Mouse (Mus musculus) forebrain, embryonic 14.5 days (tissue): ENCODE measurements around the gene Cyp1b1. TPM values are rescaled to one million over a fixed set of nuclear protein-coding genes. Genes with fewer than 3 reads are reported as not detected.

Experiments
- ATAC-seq: fragments of 200-750 bp; cut with Nextera tagmentation; 2 replicates; pipeline ENCODE4 v1.8.0; 2017; ENCODE audit warnings: mild to moderate bottlenecking, moderate library complexity
- DNase-seq: peaks from one replicate; pipeline ENCODE4 v3.0.0-alpha.2; 2015; ENCODE audit warnings: low spot score
- H3K27ac ChIP-seq: fragments of 300-500 bp; sonication (generic); 2 replicates; pipeline ENCODE4 v1.5.1; 2014; ENCODE audit warnings: low read depth, mild to moderate bottlenecking, control low read depth, low read length, moderate library complexity
- H3K27me3 ChIP-seq: fragments of 300-500 bp; sonication (generic); replicated peaks from 2 replicates; pipeline ENCODE4 v1.6.1; 2014; ENCODE audit warnings: low read length, control low read depth, mixed read lengths; ENCODE audit not compliant: control insufficient read depth, insufficient read depth
- H3K36me3 ChIP-seq: fragments of 300-500 bp; sonication (generic); 2 replicates; pipeline ENCODE4 v1.6.1; 2014; ENCODE audit warnings: low read length, control low read depth; ENCODE audit not compliant: control insufficient read depth, insufficient read depth
- H3K4me1 ChIP-seq: fragments of 300-500 bp; sonication (generic); 2 replicates; pipeline ENCODE4 v1.6.1; 2014; ENCODE audit warnings: antibody characterized with exemption, low read length, control low read depth; ENCODE audit not compliant: control insufficient read depth, insufficient read depth
- H3K4me2 ChIP-seq: fragments of 300-500 bp; sonication (generic); 2 replicates; pipeline ENCODE4 v1.6.1; 2014; ENCODE audit warnings: mild to moderate bottlenecking, control low read depth, low read length
- H3K4me3 ChIP-seq: fragments of 300-500 bp; sonication (generic); 2 replicates; pipeline ENCODE4 v1.5.1; 2014; ENCODE audit warnings: low read depth, low read length, control low read depth
- H3K9ac ChIP-seq: fragments of 300-500 bp; sonication (generic); 2 replicates; pipeline ENCODE4 v1.6.1; 2014; ENCODE audit warnings: mild to moderate bottlenecking, low read length, control low read depth, moderate library complexity
- H3K9me3 ChIP-seq: fragments of 300-500 bp; sonication (generic); replicated peaks from 2 replicates; pipeline ENCODE4 v1.6.1; 2016; ENCODE audit warnings: low read length, control low read depth, mixed read lengths; ENCODE audit not compliant: control insufficient read depth
- WGBS: fragments of 180-500 bp; shearing (Covaris S2); extraction: QIAGEN DNeasy Blood & Tissue Kit; methylation state at CpG from one replicate; pipeline ENCODE4 v1.1.7; 2014; 5-methylcytosine and 5-hydroxymethylcytosine counted together
- polyA plus RNA-seq: library from polyadenylated mRNA; unstranded; fragments of >200 nt; fragmentation: Nextera tagmentation; extraction: Ambion mirVana; gene quantifications from 2 replicates; pipeline ENCODE4 v1.2.1, GENCODE M21; 2014

The Cyp1b1 gene
- polyA plus RNA-seq: 5.1 and 6.9 TPM in 2 replicates

DNA sequence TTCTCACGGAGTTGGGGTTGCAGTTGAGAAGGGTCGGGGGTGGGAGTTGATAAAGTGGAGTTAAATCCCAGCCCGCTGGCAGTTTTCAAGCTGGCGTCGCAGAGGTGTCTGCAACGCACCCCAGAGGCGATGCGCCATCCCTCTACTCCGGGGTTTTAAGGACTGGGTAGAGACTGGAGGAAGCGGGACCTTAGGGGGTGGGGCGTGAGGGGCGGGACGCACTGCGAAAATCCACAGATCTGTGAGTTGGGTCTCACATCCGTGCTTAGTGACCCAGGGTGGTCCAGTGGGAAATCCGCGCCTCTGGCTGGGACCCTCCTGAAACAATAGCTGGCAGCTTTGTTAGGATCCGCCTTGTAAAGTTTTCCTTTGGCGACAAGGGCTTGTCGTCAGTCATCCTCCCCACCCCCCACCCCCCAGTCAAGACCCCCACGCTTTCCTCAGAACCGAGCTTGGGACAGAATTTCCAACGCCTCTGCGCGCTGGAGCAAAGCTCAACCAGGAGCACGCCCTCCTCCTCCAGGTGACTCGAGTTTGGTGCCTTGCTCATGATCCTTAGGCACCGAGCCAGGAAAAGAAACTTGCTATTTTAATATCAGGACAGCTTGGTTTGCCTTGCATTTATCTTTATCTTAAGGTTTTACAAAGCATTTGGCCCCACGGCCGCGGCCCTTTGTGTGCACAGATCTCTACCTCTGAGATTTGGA is at the start of gene Cyp1b1:
Gene Cyp1b1, minus strand, starts transcription at position 131 of the 707 bp plus-strand sequence.
- H3K4me1 ChIP-seq: peaks cover 20% of the 10 kb centered on the region
- ATAC-seq: peak; percentile 36
- H3K36me3 ChIP-seq: no peaks in the 10 kb centered on the region
- H3K9me3 ChIP-seq: no peaks in the 10 kb centered on the region
- no peak within 1 kb of the TSS for H3K27ac ChIP-seq
- H3K4me3 ChIP-seq: peak within 1 kb of the TSS; percentile 41
- WGBS: under 1% methylated on average over 31 of the region's 31 CpGs
- peak; percentile 34 for DNase-seq
- peak within 1 kb of the TSS; percentile 87 for H3K4me2 ChIP-seq
- peak within 1 kb of the TSS; percentile 54 for H3K9ac ChIP-seq
- H3K27me3 ChIP-seq: peaks cover 42% of the 10 kb centered on the region

DNA sequence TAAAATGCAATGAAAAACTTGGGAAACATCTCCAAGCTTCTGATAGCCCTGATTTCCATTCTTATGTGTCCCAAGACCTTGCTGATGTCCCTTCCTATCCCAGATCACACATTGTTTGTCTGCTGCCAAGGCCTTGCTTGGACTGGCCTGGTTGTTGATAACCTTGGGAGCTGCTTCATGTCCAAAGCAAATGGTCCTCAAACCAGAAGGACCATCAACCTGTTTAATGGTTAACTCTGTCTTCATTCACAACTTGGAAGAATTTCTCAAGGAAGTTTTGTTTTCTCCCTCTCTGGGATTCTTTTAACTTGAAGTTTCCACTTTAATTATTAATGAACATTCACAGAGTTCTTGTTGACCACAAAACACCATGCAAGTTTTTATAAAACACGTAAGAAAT is 47.0 kb upstream of the Cyp1b1 start:
- no peak overlapping the region for H3K27ac ChIP-seq
- no peak for ATAC-seq
- no peaks in the 10 kb centered on the region; the same call in 1 of the 2 replicates for H3K9me3 ChIP-seq
- H3K36me3 ChIP-seq: no peaks in the 10 kb centered on the region
- H3K9ac ChIP-seq: no peak overlapping the region
- no peak overlapping the region for H3K4me3 ChIP-seq
- no peak for DNase-seq
- no peak overlapping the region for H3K4me2 ChIP-seq
- 83% methylated on average over 1 of the region's 1 CpGs for WGBS
- no peaks in the 10 kb centered on the region for H3K4me1 ChIP-seq
- no peaks in the 10 kb centered on the region for H3K27me3 ChIP-seq

DNA sequence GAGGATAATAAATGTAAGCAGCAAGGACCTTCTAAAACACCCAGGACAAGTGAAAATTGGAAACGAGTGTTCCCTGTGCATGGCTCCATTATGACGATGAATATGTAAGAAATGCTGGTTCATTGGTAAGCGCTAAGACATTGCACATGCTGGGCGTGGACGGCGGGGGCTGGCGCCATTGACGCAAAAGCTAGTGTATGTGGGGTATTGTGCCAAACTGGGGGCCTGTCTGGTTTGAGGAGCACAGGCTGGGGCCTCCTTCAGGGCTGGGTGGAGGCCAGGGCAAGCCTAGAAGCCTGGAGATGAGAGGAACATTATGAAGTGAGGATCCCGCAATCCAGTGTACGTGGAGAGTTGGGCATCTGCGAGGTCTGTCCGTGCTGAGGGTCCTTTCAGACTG is 39.0 kb upstream of the Cyp1b1 start:
- H3K4me3 ChIP-seq: no peak overlapping the region
- no peak overlapping the region for H3K9ac ChIP-seq
- DNase-seq (no peak), ATAC-seq (no peak)
- H3K27ac ChIP-seq: no peak overlapping the region
- no peaks in the 10 kb centered on the region for H3K36me3 ChIP-seq
- no peak overlapping the region for H3K4me2 ChIP-seq
- no peaks in the 10 kb centered on the region for H3K9me3 ChIP-seq
- peaks cover 4% of the 10 kb centered on the region; the same call in 1 of the 2 replicates for H3K4me1 ChIP-seq
- WGBS: 95% methylated on average over 12 of the region's 12 CpGs
- no peaks in the 10 kb centered on the region for H3K27me3 ChIP-seq

DNA sequence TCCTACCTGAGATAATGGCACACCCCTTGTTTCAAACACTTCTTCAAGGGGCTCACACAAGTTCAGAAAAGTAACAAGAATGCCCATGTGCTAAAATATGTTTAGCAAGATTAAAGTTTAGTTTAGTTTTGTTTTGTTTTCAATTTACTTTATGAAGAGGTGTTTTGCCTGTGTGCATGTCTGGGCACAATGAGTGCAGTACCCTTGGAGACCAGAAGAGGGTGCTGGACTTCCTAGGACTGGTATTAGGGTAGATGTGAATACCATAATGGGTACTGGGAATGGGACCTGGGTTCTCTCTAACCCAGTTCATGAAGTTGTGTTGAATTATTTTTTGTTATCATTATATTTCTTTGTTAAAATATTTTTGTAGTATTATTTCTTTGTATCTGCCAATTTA is 38.0 kb upstream of the Cyp1b1 start:
- H3K36me3 ChIP-seq: no peaks in the 10 kb centered on the region
- H3K9me3 ChIP-seq: no peaks in the 10 kb centered on the region
- H3K9ac ChIP-seq: no peak overlapping the region
- no peak overlapping the region for H3K27ac ChIP-seq
- H3K4me1 ChIP-seq: peaks cover 4% of the 10 kb centered on the region; the same call in 1 of the 2 replicates
- no peak overlapping the region for H3K4me2 ChIP-seq
- H3K27me3 ChIP-seq: no peaks in the 10 kb centered on the region
- ATAC-seq (no peak), DNase-seq (no peak)
- H3K4me3 ChIP-seq: no peak overlapping the region

DNA sequence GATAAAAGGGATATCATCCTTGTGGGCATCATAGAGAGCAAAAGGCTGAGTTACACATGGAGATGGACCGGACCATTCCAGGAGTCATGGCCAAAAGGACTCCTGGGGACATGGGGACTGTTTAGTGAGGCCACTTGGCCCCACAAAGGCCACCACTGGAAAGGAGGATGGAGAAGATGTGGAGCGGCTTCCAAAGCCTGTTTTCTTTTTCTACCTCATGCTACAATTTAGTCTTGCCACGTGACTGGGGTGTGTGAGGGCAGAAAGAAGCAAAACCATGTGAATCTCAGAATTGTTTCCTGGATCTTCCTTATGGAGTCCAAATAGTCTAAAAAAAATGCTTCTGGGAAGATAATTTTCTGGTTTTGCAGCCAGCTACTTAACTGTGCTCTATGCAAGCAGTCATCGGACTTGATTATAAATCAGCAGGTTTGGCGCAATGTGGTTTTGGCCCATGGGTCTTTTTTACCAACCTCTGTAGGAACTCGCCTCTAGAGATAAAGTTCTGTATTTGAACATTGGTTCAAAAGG is 36.9 kb upstream of the Cyp1b1 start:
- H3K9me3 ChIP-seq: no peaks in the 10 kb centered on the region
- H3K4me1 ChIP-seq: peaks cover 4% of the 10 kb centered on the region; the same call in 1 of the 2 replicates
- no peaks in the 10 kb centered on the region for H3K27me3 ChIP-seq
- H3K9ac ChIP-seq: no peak overlapping the region
- 94% methylated on average over 6 of the region's 6 CpGs for WGBS
- no peak overlapping the region for H3K27ac ChIP-seq
- no peak for ATAC-seq
- no peak overlapping the region for H3K4me2 ChIP-seq
- no peak overlapping the region for H3K4me3 ChIP-seq
- no peaks in the 10 kb centered on the region for H3K36me3 ChIP-seq
- no peak for DNase-seq

DNA sequence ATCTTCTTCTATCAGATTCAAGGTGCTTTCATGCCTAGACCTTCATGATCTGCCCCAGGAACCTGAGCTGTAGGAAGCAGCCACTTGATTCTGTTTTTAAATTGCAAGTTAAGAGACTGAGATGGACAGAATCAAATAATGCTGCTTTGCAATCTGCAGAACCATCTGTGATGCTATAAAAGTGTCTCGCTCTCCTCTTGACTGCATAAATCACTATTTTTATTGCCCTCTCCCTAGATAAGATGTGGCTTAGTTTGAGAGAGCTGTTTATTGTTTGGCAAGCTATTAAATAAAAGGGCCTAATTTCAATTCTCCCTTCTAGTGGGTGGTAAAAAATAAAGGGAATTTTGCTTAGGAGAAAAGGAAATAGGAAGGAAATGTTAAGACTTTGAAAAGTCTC is 34.8 kb upstream of the Cyp1b1 start:
- Histone ChIP-seq H3K9me3 (no peaks in the 10 kb centered on the region), H3K4me3 (no peak overlapping the region), H3K36me3 (no peaks in the 10 kb centered on the region), H3K27ac (no peak overlapping the region), H3K9ac (no peak overlapping the region), H3K4me1 (no peaks in the 10 kb centered on the region; the same call in 1 of the 2 replicates), H3K4me2 (no peak overlapping the region), H3K27me3 (no peaks in the 10 kb centered on the region)
- DNase-seq (no peak), ATAC-seq (no peak)
- WGBS: 91% methylated on average over 1 of the region's 1 CpGs

DNA sequence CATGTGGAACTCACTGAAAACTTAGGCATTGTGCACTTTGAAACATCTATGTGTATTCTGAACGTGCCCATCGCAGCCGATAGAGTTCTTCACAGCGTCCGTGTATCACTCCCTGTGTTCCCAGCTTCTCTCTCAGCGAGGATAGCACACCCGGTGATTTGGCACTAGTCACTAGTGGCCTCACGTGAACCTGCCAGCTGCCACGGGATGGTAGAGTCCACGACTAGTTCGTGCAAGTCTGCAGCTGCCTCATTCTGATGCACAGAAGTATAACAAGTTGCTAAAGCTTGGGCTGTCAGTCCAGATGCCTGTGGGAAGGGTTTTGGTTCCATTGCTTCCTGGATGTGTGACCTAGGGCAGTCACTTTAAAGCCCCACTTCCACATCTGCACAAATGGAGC is 32.1 kb upstream of the Cyp1b1 start:
- no peak overlapping the region for H3K9ac ChIP-seq
- H3K4me1 ChIP-seq: no peaks in the 10 kb centered on the region; the same call in 1 of the 2 replicates
- no peak overlapping the region for H3K4me3 ChIP-seq
- ATAC-seq: no peak
- H3K9me3 ChIP-seq: no peaks in the 10 kb centered on the region
- no peak for DNase-seq
- H3K4me2 ChIP-seq: no peak overlapping the region
- 70% methylated on average over 11 of the region's 11 CpGs for whole genome bisulfite sequencing
- H3K27me3 ChIP-seq: no peaks in the 10 kb centered on the region
- H3K36me3 ChIP-seq: no peaks in the 10 kb centered on the region
- H3K27ac ChIP-seq: no peak overlapping the region

DNA sequence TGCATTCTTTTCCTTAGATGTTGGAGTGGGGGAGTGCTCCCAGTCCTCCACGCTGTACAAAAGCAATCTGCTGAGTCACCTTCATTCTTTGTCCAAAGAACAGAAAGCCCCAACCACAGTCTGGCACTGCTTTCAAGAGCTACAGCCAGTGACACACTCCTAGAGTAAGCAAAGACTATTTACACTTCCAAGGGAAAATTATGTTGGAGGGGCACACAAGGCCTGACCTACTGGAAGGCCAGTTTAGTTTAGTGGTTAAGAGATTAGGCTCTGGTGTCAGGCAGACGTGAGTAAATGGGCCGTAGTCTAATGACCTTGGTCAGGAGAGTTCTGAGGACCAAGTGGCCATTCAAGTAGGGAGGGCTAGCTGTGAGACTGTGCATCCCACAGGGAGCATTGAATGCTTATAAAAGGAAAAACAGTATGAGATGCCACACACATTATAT is 31.3 kb upstream of the Cyp1b1 start:
- H3K4me3 ChIP-seq: no peak overlapping the region
- peak; percentile 25 for DNase-seq
- H3K9ac ChIP-seq: no peak overlapping the region
- H3K9me3 ChIP-seq: no peaks in the 10 kb centered on the region
- H3K4me1 ChIP-seq: no peaks in the 10 kb centered on the region; the same call in 1 of the 2 replicates
- ATAC-seq: no peak
- H3K36me3 ChIP-seq: no peaks in the 10 kb centered on the region
- no peaks in the 10 kb centered on the region for H3K27me3 ChIP-seq
- no peak overlapping the region for H3K4me2 ChIP-seq
- no peak overlapping the region for H3K27ac ChIP-seq
- WGBS: 4% methylated on average over 3 of the region's 3 CpGs

DNA sequence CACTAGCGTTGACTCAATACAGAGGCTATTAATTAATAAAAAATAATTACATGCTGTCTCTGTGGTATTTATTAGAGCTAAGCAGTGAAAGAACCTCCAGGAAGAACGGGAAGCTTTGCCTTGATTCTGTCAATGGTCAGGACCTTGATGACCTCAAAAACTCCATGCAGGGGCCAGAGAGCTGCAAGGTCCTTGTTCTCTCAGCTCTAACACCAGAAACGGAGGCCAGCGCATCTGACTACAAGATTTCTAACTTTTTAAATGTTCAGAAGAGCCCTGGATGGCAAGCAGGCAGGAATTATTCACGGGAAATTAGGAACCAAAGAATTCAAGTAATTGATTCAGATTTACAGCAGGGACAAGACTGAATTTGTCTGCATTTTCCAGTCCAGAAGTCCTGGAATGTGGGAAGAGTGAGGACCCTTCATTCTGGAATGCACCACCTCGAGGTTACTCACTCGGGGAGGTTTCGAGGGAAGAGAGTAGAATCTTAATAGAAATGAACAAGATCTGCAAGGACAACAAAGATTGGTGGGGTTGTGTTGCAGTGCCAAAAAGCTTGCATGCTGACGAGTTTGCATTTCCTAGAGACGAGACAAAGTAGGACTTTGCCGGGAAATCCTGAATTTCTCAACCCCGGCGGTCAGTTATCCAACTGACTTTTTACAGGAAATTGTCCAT is 30.3 kb upstream of the Cyp1b1 start:
- Histone ChIP-seq H3K4me1 (no peaks in the 10 kb centered on the region; the same call in 1 of the 2 replicates), H3K9me3 (no peaks in the 10 kb centered on the region), H3K27ac (no peak overlapping the region), H3K4me2 (no peak overlapping the region), H3K36me3 (no peaks in the 10 kb centered on the region), H3K4me3 (no peak overlapping the region), H3K27me3 (no peaks in the 10 kb centered on the region), H3K9ac (no peak overlapping the region)
- no peak for DNase-seq
- ATAC-seq: no peak
- 71% methylated on average over 13 of the region's 13 CpGs for WGBS
